Mouse (Mus musculus): ENCODE measurements around the gene Col7a1. TPM values are rescaled to one million over a fixed set of nuclear protein-coding genes. Genes with fewer than 3 reads are reported as not detected.
A peak's percentile ranks its signal among the peaks of the same experiment; 100 is the strongest.

Gene Col7a1
- total RNA-seq, 2 experiments from 2014 or later: 5.0 TPM

DNA sequence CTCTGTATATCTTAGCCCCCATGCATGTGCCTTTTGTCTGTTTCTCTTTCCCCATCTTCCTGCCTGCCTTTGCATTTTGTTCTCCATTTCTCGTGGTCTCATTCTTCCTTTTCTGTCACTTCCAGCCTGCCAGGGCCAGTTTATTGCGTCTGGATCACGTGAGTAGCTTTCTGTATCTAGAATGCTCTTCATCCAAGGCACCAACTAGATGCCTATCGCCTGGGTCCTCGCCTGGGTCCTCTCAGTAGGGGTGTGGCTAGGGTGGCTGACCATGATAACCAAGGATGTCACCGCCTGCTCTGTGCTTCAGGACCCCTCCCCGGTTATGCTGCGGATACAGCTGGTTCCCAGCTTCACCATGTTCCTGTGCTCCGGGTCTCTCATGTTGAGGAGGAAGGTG, 29.8 kb downstream of the Col7a1 start:
- no peak for DNase-seq (ENCODE audit: low spot score in 2 of 2)

DNA sequence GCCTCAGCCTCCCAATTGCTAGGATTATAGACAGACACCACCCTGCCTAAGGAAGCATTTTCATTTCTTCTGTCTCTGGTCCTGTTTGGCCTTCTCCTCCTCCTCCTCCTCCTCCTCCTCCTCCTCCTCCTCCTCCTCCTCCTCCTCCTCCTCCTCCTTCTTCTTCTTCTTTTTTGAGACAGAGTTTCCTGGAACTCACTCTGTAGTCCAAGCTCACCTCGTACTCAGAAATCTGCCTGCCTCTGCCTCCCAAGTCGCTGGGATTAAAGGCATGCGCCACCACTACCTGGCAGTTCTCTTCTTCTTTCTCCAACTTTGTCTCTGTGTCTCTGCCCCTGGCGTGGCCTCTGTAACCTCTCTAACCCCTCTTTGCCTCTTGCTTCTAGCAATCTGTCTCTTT, 32.3 kb downstream of the Col7a1 start, which contains the start of gene Ucn2:
Ucn2 (plus strand) TSS at position 301 of the 400 bp plus-strand sequence.
- DNase-seq (ENCODE audit: low spot score in 2 of 2): no peak

DNA sequence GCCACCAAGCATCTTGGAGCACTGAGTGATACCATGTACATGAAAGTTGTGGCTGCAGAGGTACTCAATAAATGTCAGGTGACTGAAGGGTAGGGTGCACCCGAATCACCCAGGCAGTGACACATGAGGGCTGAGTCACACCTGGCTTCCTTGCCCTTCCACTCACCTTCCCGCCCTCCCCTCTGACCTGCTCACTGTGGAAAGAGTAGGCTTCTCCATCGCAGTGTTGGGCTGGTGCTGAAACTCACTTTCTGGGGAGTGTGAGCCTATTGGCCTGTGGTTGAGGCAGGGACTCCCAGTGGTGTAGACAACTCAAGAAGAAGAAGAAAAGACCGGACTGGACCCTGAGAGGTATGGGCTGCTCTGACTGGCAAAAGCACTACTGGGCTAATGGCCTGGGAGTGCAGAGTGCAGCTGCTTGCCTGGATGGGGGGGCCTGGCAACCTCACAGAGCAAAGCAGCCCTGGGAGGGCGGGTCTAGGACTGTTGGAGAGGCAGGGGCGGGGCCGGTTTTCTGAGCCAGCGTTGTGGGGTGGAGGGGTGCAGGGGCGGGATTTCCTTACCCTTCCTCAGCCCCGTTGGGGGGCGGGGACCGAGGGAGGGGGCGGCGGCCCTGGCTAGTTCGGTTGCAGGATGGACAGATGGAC, 34.4 kb downstream of the Col7a1 start:
- DNase-seq (ENCODE audit: low spot score in 2 of 2): no peak

DNA sequence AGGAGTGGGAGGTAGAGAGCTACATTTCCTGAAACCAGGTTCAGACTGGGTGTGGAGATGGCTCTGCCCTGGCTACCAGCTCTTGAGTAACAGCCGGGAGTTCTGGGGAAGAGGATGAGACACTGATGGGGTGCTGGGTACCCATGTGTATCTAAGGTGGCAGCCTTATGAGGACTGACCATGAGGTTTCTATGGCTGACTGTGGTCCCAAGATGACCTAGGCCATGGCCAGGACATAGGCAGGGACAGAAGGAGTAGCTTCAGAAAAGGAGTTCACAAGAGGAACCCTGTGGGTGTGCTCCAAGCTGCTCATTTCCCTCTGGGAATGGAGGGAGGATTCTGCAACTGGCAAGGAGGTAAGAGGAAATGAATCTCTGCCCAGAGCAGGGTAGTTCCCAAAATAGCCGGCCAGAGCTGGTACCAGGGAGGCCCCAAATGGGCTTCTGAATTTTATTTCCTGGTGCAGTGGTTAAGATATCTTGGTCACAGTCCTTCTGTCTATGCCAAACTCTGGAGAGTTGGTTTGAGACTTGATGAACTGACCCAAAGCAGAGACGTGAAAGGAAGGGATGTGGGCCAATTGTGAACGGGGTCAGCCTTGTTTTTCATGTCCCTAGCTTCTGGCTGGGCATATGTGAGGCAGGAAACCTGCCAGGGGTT, 36.5 kb downstream of the Col7a1 start:
- peak in 1 of 2 experiments; percentile 18 for DNase-seq (ENCODE audit: low spot score in 2 of 2)

DNA sequence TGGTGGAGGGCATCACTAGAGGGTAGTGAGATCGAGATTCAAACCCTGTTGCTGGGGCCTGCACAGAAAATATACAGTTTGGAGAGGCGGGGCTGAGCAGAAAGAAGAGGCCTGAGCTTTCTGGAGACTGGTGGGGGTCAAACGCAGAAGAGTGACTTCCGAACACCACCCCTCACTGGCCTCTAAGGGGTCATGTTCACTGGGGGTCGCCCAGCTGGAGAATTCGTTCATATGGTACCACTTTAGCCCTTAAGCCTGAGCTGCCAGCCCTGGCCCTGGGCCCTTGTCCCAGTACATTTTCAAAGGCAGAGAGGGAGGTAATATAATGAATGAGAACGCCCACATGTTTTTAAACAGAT, 37.1 kb downstream of the Col7a1 start:
- DNase-seq (ENCODE audit: low spot score in 2 of 2): peak in 1 of 2 experiments; percentile 59

DNA sequence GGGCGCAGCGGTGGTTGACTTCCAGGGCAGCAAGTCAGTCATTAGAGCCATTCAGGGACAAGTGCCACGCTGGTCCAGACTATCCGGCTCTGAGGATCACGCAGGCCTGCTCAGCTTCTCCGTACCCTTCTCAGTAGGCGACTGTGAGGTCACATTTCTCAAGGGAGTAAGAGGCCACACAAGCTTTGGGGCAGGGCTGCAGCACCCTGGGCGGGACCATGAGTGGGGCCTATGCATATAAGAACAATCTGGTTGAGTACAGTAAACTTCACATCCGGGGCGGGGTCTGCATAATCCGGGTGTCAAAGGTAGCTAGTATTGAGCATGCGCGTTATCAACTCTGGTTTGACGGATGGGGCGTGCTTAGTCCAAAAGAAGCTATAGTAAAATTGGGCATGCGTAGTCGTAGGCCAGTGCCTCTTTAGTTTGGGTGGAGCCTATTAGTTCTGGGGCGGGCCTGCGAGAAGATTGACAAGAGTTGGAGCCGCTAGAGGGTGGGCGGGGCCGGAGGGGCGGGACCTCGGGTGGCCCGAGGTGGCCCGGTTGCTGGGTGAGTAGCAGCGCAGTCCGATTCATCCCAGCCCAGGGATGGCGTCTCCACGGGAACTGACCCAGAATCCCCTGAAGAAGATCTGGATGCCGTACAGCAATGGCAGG, 38.2 kb downstream of the Col7a1 start, which contains the start of gene Pfkfb4:
Pfkfb4 (plus strand) TSS at position 351 of the 657 bp plus-strand sequence.
- peak; percentile 87 to 97 for DNase-seq (ENCODE audit: low spot score in 2 of 2)

DNA sequence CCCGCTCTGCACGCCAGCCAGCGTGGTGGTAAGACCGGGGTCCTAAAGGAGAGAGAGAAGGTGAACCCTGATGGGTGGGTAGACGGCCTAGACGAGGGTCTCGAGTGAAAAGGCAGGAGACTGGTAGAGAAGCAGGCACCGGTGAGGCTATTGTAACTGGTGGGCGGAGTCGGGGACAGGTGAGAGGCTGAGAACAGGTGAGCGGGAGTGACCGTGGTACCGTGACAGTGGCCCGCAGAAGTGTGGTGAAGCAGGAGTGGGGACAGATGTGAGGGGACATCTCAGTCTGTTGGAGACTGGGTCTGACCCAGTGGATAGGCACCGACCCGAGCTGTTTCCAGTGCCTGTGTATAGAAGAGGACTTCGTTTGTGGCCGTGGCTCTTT, 38.7 kb downstream of the Col7a1 start:
- DNase-seq (ENCODE audit: low spot score in 2 of 2): peak in 1 of 2 experiments; percentile 19

DNA sequence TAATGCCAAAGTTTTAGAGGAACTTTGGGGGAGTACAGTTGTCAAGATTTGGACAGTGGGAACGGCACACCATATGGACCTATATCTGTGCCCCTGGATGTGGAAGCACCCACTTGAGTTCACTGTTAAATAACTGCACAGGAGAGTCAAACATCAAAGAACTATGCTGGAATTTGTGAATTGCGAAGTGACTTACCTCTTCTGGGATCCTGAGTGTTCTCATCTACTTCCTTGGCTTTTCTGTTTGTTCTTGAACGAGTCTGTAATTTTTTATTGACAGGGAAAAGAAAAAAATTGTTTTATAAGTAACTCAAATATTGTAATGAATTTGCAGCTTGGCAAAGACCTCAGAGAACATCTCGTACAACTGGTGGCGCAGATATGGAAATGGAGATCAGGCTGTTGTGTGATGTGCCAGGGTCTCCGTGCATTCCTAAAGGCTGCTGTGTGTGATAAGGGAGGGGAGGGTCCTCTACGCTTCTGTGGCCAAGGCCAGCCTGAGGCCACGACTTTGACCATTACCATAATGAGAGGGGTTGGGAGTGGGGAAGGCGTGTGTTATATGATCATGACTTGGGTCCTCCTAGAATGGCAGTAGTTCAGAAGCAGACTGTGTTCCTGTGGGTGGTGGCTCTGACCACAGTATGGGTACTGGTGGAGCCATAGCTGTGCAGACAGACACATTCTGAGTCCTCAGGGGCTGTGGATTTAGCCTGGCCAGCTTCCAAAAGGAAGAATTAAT, 39.4 kb downstream of the Col7a1 start:
- DNase-seq (ENCODE audit: low spot score in 2 of 2): no peak

DNA sequence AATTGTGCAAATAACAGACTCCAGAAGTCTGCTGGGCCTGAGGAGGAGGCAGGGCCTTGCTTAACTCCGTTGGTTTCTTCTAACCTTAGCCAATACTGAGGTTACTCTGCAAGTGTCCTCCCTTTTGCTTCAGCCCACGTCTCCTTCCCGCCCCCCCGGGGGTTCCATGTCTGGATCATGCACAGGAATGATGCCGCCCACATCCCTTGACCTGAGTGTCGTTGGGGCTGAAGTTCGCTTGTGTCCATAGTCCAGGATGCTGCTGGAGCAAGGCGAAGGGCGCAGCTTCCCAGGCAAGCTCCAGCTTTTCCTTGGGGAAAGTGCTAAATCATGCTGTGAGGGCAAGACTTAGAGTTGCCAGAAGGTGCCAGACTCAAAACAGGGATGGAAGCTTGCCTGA, 43.0 kb downstream of the Col7a1 start:
- no peak for DNase-seq (ENCODE audit: low spot score in 2 of 2)

DNA sequence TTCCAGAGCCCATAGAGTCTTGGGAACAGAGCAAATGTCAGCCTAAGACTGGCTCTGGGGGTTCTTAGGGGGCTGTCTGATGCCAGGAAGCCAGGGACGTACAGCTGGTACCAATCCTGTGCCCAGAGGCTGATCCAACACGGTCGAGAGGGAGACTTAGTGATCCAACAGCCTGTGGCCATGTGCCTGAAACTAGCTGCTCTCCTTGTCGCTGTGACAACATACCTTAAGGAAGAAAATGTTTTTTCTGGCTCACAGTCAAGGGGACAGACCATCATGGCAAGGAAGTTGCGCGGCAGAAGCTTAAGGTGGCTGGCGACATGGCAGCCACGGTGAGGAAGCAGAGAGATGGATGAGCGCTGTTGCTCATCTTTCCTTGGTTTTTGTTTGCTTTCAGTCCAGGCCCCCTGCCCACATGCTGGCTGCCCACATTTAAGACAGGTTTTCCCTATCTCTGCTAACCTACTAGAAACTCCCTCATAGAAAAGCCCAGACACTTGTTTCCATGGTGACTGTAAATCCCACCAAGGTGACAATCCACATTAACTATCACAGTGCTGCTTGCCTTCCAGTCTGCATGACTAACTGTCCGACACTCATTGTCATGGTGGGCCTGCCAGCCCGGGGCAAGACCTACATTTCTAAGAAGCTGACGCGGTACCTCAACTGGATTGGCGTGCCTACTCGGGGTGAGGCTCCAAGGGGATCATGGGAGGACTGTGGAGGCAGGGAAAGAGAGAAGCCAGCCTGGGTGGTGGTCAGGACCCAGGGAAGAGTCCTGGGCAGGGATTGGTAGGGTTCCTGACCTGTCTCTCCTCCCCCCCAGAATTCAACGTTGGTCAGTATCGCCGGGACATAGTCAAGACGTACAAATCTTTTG, 45.1 kb downstream of the Col7a1 start:
- DNase-seq (ENCODE audit: low spot score in 2 of 2): no peak

DNA sequence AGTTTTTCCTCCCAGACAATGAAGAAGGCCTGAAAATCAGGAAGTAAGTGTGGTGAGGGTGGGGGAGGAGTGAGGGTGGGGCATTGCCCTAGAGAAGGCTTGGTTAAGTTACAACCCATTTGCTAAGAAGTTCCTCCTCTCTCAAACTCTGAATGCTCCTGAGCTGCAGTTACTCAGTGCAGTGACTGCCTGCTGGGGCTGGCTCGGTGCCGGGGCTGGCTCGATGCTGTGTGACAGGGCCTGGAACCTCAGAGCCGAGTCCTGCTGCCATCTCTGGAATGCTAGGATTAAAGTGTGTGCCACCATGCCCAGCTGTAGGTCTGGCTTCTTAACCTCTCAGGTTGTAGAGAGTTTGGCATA, 45.8 kb downstream of the Col7a1 start:
- no peak for DNase-seq (ENCODE audit: low spot score in 2 of 2)

DNA sequence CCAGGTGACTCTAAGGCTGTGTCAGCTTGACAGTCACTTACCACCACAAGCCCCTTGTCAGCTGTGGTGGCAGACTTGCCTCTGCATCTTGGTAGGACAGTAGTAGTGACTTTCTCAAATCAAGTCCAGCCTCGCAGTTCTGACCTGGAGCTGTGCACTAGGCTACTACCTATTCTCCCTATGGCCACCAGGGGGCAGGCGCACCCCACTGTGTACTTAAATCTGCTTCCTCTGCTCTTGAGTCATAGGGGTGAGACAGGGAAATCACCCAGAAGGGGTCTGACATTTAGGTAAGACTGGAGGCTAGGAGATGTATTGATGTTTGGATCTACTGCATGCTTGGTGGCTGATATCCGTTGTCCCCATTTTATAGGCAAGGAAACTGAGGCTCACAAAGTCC, 47.3 kb downstream of the Col7a1 start:
- DNase-seq (ENCODE audit: low spot score in 2 of 2): peak in 1 of 2 experiments; percentile 42

DNA sequence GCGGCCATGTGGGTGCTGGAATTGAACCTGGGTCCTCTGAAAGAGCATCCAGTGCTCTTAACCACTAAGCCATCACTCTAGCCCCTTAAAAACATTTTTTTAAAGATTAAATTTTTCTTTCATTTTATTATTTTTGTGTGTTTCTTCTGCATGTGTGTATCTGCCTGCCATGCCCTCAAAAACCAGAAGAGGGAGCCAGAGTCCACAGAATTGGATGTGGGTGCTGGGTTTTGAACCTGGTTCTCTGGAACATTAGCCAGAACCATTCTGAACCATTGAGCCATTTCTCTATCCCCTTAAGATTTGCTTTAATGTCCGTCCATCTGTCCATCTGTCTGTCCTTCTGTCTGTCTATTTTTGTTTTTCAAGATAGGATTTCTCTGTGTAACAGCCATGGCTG, 49.8 kb downstream of the Col7a1 start:
- no peak for DNase-seq (ENCODE audit: low spot score in 2 of 2)

DNA sequence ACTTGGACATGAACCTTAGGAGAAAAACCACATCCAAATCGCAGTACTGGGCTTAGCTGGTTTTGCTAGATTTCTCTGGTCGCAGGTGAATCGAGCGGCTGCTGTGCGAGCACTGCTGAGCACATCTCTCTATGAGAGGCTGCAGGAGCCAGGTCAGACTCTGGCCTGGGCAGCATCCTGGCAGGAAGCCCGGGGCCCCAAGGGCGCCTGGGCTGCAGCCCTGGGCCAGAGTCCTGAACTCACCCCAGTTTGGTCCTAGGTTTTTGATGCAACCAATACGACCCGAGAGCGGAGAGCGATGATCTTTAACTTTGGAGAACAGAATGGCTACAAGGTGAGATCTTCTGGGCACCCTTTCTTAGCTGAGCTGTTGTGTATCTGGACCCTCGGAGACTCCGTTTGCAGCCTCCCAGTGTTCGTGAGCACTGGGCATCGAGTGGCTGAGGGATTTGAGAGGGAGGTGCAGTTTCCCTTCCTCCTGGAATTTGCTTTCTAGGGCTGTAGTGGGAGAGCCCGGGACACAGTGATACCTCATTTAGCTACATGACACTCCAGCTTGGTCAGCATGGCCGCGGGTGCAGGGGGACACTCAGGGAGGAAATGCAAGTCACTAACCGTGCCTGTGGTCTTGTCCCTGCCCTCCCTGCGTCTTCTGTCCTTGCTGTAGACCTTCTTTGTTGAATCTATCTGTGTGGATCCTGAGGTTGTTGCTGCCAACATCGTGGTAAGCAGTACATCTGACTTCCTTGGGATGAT, 53.8 kb downstream of the Col7a1 start:
- no peak for DNase-seq (ENCODE audit: low spot score in 2 of 2)

DNA sequence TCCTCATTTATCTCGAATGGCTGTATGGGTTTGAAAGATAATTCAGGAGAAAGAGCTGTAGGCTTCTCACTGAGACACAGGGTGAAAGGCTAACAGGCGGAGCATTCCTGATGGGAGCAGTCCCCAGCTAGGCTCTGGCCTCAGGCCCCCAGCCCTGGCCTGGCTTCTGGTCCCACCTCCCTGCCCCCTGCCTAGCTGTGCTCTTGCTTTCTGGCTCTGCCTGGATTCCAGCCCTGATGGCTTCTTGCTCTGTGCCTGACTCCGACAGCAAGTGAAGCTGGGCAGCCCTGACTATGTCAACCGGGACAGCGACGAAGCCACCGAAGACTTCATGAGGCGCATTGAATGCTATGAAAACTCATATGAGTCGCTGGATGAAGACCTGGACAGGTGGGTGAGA, 54.7 kb downstream of the Col7a1 start:
- DNase-seq (ENCODE audit: low spot score in 2 of 2): no peak

DNA sequence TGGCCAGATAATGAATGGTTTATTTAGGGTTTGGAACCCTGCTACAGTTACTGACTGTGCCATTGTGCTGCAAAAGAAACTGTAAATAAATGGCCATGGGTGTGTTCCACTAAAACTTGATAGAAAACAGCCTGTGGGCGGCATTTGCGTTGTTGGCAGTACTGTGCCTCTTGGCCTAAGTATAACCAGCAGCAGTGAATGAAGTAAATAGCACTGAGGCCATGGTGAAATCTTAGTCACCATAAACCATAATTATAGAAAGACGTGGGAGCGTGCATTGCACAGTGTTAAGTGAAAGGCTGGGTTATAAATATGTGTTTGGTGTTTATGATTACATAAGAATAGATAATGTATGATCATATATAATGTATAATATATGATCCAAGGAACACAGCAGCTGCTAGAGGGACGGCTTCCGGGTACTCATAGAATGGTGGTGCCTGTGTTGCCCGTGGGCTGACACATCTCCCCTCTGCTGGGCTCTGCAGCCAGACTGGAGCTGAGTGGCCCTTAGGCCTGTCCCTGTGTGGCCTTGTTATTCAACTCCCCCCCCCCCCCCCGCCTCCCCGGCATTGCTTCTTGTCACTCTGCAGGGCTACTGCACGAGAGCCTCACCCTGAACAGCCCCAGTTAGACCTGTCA, 55.7 kb downstream of the Col7a1 start:
- DNase-seq (ENCODE audit: low spot score in 2 of 2): no peak

DNA sequence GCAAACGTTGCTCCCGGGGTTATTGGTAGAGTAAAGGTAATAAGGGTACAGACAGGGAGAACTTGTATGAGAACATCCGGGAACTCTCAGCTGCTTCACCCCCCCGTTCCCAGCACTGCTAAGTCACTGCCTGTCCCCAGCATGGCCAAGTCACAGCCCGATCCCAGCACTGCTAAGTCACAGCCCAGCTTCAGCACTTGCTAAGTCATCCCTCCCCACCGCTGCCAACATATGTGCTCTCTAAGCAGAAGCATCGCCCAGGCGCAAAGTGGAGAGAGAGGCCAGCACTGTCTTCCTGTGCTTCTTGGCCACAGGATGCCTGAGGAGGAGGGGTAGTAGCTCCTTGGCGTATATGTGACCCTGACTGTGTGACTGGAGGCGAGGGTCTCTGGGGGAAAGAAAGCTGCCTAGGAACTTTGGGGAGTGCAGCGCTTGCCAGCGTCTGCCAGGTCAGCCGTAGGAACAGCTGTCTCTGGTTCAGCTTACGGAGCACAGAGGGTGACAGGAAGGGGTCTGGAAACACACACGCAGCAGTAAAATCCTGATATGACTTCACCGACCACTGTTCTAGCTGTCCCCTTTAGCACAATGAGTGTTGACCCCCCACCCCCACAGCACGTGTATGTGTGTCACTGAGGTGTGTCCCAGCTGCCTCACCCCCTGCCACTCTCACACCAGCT, 56.4 kb downstream of the Col7a1 start:
- no peak for DNase-seq (ENCODE audit: low spot score in 2 of 2)

DNA sequence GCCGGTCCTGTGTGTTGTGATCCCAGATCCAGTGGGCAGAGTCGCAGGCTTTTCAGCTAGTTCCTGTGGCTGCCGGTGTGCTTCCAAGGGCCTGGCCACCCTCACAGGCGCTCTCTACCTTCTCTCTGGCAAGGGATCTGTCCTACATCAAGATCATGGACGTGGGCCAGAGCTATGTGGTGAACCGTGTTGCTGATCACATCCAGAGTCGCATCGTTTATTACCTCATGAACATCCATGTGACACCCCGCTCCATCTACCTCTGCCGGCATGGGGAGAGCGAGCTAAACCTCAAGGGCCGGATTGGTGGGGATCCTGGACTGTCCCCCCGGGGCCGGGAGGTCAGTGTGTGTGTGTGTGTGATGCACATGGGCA, 56.9 kb downstream of the Col7a1 start:
- DNase-seq (ENCODE audit: low spot score in 2 of 2): no peak

DNA sequence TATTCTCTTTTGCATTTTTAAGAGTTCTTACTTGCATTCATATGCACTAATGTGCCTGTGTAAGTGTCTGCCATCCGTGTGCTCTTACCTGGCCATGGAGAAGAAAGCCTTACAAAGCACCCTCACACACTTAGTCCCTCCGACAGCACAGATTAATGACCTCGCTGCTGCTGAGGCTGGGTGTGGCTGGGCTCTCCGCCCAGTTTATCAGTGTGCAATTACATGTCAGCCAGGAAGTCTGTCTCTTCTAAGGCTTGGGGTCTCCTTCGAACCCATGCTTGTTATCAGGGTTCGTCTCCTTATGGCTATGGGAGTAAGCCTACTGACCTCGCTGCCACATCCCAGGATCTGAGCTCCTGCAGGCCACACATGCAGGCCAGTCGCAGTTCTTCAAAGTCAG, 62.0 kb downstream of the Col7a1 start:
- DNase-seq (ENCODE audit: low spot score in 2 of 2): no peak
